Mouse (Mus musculus) midbrain, embryonic 10.5 days (tissue): ENCODE results near the gene Olfr282. TPM values are rescaled to one million over a fixed set of nuclear protein-coding genes. Genes with fewer than 3 reads are reported as not detected.

ENCODE experiments used
- DNase-seq: peaks from one replicate; pipeline ENCODE4 v3.0.0-alpha.2; 2017; ENCODE audit warnings: low spot score
- H3K27ac ChIP-seq: fragments of 300-500 bp; sonication (generic); replicated peaks from 2 replicates; pipeline ENCODE4 v1.5.1; 2016; ENCODE audit warnings: mild to moderate bottlenecking
- H3K27me3 ChIP-seq: fragments of 300-500 bp; sonication (generic); 2 replicates; pipeline ENCODE4 v1.6.1; 2016; ENCODE audit warnings: low read depth, mild to moderate bottlenecking; ENCODE audit not compliant: poor library complexity, severe bottlenecking
- H3K36me3 ChIP-seq: fragments of 300-500 bp; sonication (generic); 2 replicates; pipeline ENCODE4 v1.6.1; 2016; ENCODE audit warnings: mild to moderate bottlenecking, moderate library complexity
- H3K4me1 ChIP-seq: fragments of 300-500 bp; sonication (generic); 2 replicates; pipeline ENCODE4 v1.6.1; 2016
- H3K4me3 ChIP-seq: fragments of 300-500 bp; sonication (generic); 2 replicates; pipeline ENCODE4 v1.5.1; 2016; ENCODE audit warnings: mild to moderate bottlenecking, moderate library complexity
- H3K9me3 ChIP-seq: fragments of 300-500 bp; sonication (generic); replicated peaks from 2 replicates; pipeline ENCODE4 v1.6.1; 2016; ENCODE audit warnings: mild to moderate bottlenecking
- WGBS: fragments of 180-500 bp; shearing (Covaris S2); methylation state at CpG from one replicate; pipeline ENCODE4 v1.1.7; 2016; 5-methylcytosine and 5-hydroxymethylcytosine counted together
- polyA plus RNA-seq: library from polyadenylated mRNA; unstranded; fragments of >200 nt; fragmentation: Nextera tagmentation; extraction: Ambion mirVana; gene quantifications from 2 replicates; pipeline ENCODE4 v1.2.1, GENCODE M21; 2016

The Olfr282 gene
- polyA plus RNA-seq, 1 experiment from 2014 or later, result not detected

DNA sequence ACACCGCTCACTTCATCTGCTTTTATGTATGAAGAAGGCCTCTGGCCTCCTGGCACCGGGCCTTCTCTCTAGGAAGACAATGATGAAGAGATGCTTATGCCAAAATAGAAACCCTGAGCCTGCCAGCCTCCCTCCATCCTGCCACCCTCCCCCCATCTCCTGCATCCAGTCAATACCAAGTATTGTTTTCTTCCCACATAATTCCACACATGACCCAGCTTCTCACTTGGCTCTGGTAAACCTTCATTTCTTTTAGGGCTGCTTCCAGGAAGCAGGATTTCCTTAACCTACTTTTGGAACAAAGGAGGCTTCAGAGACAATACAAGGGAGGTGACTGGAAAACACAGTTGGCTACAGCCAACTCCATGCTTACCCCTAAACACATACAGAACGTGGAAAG is 51.7 kb downstream of the Olfr282 start, which contains the start of gene Lalba:
Gene Lalba (minus strand): TSS at position 21 of the 400 bp plus-strand sequence.
- no peaks in the 10 kb centered on the region for H3K36me3 ChIP-seq
- no peak for DNase-seq
- no peak within 1 kb of the TSS for H3K27ac ChIP-seq
- no peaks in the 10 kb centered on the region for H3K9me3 ChIP-seq
- H3K27me3 ChIP-seq, result no peaks in the 10 kb centered on the region
- 77% methylated on average over 3 of the region's 3 CpGs for WGBS
- H3K4me3 ChIP-seq, result no peak within 1 kb of the TSS
- no peaks in the 10 kb centered on the region for H3K4me1 ChIP-seq

DNA sequence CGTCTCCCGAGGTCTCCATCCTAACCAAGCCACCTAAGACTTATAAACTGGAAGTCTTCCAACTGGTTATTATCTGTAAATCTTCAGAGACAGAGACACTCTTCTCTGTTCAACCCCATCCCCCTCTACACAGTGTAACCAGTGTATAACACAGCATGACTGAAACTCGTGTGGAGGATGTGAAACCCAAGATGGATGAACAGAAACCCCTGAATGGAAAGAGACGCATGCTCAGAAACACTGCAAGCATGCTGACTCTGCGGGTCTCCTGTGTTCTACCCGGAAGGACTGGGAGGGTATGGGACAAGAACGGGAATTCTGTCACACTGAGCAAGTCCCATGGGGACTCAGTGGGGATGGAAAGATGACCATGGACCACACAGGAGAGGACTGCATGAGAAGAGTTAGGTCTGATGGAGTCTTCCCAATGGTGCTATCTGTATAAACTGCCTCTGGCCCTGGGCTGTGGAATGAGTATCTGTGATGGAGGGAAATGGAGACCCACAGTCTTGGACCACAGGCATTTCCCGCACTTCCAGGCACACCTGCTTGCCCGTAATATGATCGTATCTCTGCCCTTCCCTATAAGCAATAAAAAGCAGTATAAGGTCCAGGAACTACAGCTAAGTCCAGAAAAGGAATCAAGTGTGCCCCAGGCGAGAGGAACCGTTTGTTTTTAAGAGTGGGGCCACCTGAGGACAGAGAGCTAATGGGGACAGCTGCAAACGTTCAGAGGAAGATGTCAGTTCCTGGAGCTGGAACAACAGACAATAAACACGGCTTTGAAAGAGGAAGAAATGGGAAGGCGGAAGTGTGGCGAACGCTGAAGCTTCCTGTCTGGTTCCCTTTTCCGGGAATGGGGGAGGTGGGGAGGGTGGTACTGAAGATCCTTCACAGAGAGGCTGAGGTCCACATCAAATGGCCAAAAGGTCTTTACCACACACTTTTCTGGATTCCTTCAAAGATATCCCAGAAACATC is 53.2 kb downstream of the Olfr282 start:
- no peak for DNase-seq
- Histone ChIP-seq H3K36me3 (no peaks in the 10 kb centered on the region), H3K4me1 (no peaks in the 10 kb centered on the region), H3K27me3 (no peaks in the 10 kb centered on the region), H3K9me3 (no peaks in the 10 kb centered on the region), H3K27ac (no peak overlapping the region), H3K4me3 (no peak overlapping the region)
- 85% methylated on average over 18 of the region's 18 CpGs for WGBS

DNA sequence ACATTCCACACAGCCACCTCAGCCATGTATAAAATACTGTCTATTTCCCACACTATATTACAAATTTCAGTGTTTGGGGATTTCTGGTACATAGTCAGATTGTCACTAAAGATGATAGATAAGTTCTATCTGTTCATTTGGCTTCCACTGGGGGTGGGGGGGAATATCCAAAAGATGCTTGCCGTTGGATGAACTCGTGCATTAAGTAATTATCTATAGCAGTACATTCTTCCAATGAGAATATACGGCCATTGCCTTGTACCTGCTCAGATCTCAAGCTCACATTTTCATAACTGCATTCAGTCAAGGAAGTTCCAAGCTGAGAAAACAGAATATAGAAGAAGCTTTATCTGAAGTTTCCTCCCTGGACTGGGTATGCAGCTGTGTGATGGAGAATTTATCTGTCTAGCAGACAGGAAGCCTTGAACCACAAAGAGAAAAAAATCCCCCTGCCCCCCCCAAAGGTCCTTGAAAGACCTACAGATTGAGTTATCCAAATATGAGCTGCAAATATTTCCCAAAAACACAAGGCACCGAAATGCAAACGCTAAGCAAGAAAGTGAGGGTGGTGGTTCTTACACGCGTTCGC is 55.5 kb downstream of the Olfr282 start:
- Histone ChIP-seq H3K36me3 (no peaks in the 10 kb centered on the region), H3K4me3 (no peak overlapping the region), H3K4me1 (no peaks in the 10 kb centered on the region), H3K27ac (no peak overlapping the region), H3K9me3 (no peaks in the 10 kb centered on the region), H3K27me3 (no peaks in the 10 kb centered on the region)
- DNase-seq, result no peak
- 93% methylated on average over 8 of the region's 8 CpGs for whole genome bisulfite sequencing

Other genes starting within 250 kb of the Olfr282 start
- gene Olfr288, start 235.7 kb upstream of the Olfr282 start, polyA plus RNA-seq, result not detected in 2 replicates
- not detected in 2 replicates for gene Gm44579, start 210.2 kb upstream of the Olfr282 start, polyA plus RNA-seq
- not detected in 2 replicates for gene Olfr287, start 210.2 kb upstream of the Olfr282 start, polyA plus RNA-seq
- 0.02 TPM in 1 of 2 replicates, not detected in the other for gene Olfr286, start 196.8 kb upstream of the Olfr282 start, polyA plus RNA-seq
- not detected in 2 replicates for gene H1fnt, start 173.9 kb upstream of the Olfr282 start, polyA plus RNA-seq
- 1.2 and 1.7 TPM in 2 replicates for gene Zfp641, start 135.1 kb upstream of the Olfr282 start, polyA plus RNA-seq
- gene Olfr285, start 113.9 kb upstream of the Olfr282 start, polyA plus RNA-seq, result not detected in 2 replicates
- gene Olfr284, start 90.2 kb upstream of the Olfr282 start, polyA plus RNA-seq, result not detected in 2 replicates
- gene Olfr283, start 50.3 kb upstream of the Olfr282 start, polyA plus RNA-seq, result not detected in 2 replicates
- gene Olfr281, start 21.4 kb downstream of the Olfr282 start, polyA plus RNA-seq, result not detected in 2 replicates
- gene OR5BS1P, start 38.7 kb downstream of the Olfr282 start, polyA plus RNA-seq, result not detected in 2 replicates
- gene Lalba, start 51.5 kb downstream of the Olfr282 start, polyA plus RNA-seq, result 0.47 TPM in 1 of 2 replicates, not detected in the other
- gene Olfr279, start 61.2 kb downstream of the Olfr282 start, polyA plus RNA-seq, result not detected in 2 replicates
- gene Kansl2, start 103.0 kb downstream of the Olfr282 start, polyA plus RNA-seq, result 139 and 150 TPM in 2 replicates
- gene Ccnt1, start 139.7 kb downstream of the Olfr282 start, polyA plus RNA-seq, result 59.0 and 61.3 TPM in 2 replicates
- gene 4930415O20Rik, start 139.8 kb downstream of the Olfr282 start, polyA plus RNA-seq, result 0.43 TPM in 1 of 2 replicates, not detected in the other
- 11.8 and 12.1 TPM in 2 replicates for gene Adcy6, start 178.9 kb downstream of the Olfr282 start, polyA plus RNA-seq
- gene Cacnb3, start 199.6 kb downstream of the Olfr282 start, polyA plus RNA-seq, result 36.1 and 50.9 TPM in 2 replicates
- gene Ddx23, start 231.7 kb downstream of the Olfr282 start, polyA plus RNA-seq, result 27.2 and 30.8 TPM in 2 replicates
- 7.1 and 9.8 TPM in 2 replicates for gene Rnd1, start 246.2 kb downstream of the Olfr282 start, polyA plus RNA-seq